Mouse (Mus musculus): ENCODE results near the gene Gm17361.
"Not testable (repeated sequence)": the region's sequence is repeated elsewhere in the genome, so short reads cannot be mapped to it uniquely, and the experiment has no call there.

Gm17361 gene

GRCm38 (mm10) chrX:125003863-125004262 is at the start of gene Gm17361:
Gene Gm17361, plus strand, starts transcription at chrX:125004163.
- DNase-seq (ENCODE audit: low spot score in 2 of 2), result not testable (repeated sequence)

Measured in frontal cortex, postnatal 10 days (tissue).